Mouse (Mus musculus): Measurements from ENCODE around the gene Emilin2. TPM values are rescaled to one million over a fixed set of nuclear protein-coding genes. Genes with fewer than 3 reads are reported as not detected.

The Emilin2 gene
- polyA plus RNA-seq, 1 experiment = 10.9 TPM

DNA sequence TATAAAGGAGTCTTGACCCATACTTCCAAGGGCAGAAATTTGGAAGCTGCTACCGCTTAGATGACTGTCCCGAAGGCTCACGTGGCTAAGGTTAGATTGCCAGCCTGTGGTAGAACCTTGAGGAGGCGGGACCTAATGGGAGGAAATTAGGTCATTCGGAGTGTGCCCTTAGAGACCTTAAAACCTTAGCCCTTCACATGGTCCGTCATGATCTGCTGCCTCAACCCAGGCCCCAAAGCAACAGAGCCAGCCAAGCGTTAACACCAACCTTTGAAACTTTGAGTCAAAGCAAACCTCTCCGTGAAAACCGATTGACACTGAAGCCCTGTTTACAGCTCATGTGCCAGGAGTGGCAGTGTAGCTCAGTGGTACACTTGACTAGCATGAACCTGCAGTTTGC, 29.1 kb downstream of the Emilin2 start:
- no peak overlapping the region for H3K27ac ChIP-seq (ENCODE audit: control insufficient read depth, insufficient read depth, low read depth, low read length)

DNA sequence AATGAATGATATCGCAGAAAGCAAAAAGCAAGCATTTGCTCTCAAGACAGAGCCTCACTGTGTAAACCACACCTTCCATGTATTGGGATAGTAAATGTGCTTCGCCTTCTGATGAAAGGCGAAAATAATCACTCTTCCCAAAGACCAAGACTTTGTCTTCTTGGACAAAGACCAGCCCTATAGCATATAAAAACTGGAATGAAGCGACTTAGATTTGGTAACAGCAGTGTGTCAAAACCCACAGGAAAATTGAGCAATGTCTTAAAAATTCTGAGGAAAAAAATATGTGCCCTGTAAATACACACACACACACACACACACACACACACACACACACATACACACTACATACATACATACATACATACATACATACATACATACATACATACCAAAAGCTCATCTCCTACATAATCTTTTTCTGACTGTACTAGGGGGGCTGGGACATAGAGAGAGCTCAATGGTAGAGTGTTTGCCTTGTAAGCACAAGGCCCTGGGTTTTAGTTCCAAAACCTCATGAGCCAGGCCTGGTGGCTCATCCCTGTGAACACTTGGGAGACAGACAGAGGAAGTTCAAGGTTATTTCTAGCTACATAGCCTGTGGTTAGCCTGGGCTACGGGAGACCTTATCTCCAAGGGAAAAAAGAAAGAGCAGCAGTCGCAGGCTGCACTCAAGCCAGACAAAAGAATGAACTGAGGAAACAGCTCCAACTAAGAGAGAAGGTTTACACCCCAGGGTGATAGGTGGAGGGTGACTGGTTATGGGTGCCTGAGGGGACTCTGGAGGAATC, 33.9 kb downstream of the Emilin2 start:
- Histone ChIP-seq H3K36me3 (ENCODE audit: control insufficient read depth, insufficient read depth, low read length) (no peaks in the 10 kb centered on the region), H3K27me3 (ENCODE audit: control insufficient read depth, insufficient read depth, low read length) (no peaks in the 10 kb centered on the region), H3K4me1 (ENCODE audit: control insufficient read depth, insufficient read depth, low read length) (peaks cover 11% of the 10 kb centered on the region), H3K27ac (ENCODE audit: control insufficient read depth, insufficient read depth, low read depth, low read length) (no peak overlapping the region), H3K4me3 (ENCODE audit: control insufficient read depth, low read depth, low read length) (no peak overlapping the region)
- TF ChIP-seq POLR2A (IDR thresholded peaks at IDR 0.05; ENCODE audit: control insufficient read depth, low read depth, low read length) (no peak), CTCF (IDR thresholded peaks at IDR 0.05; ENCODE audit: control insufficient read depth, insufficient read depth, insufficient replicate concordance, low read depth, low read length) (no peak)

More for the DNA sequence above, 29.1 kb downstream of the Emilin2 start:
- TF ChIP-seq POLR2A (IDR thresholded peaks at IDR 0.05; ENCODE audit: control insufficient read depth, low read depth, low read length) (no peak), CTCF (IDR thresholded peaks at IDR 0.05; ENCODE audit: control insufficient read depth, insufficient read depth, insufficient replicate concordance, low read depth, low read length) (no peak)
- Histone ChIP-seq H3K4me1 (ENCODE audit: control insufficient read depth, insufficient read depth, low read length) (no peaks in the 10 kb centered on the region), H3K4me3 (ENCODE audit: control insufficient read depth, low read depth, low read length) (no peak overlapping the region), H3K36me3 (ENCODE audit: control insufficient read depth, insufficient read depth, low read length) (no peaks in the 10 kb centered on the region), H3K27me3 (ENCODE audit: control insufficient read depth, insufficient read depth, low read length) (no peaks in the 10 kb centered on the region)

DNA sequence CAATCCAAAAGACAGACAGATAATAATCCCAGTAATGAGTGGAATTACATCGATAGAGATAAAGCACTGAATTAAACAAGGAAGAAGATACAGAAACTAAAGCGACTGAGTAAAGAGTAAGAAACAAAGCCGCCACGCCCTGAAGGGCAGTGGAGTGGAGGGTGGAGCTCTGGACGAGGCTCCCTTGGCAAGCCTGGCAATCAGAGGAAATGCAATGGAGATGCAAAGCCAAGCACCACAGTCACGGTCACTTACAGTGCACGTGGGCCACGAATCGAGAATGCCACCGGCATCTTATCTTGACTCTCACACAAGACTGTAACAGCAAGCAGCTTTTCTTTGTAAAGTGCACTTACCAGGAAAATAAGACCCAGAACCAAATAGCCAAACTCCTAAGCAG, 35.0 kb downstream of the Emilin2 start:
- Histone ChIP-seq H3K4me1 (ENCODE audit: control insufficient read depth, insufficient read depth, low read length) (peaks cover 11% of the 10 kb centered on the region), H3K27ac (ENCODE audit: control insufficient read depth, insufficient read depth, low read depth, low read length) (no peak overlapping the region), H3K27me3 (ENCODE audit: control insufficient read depth, insufficient read depth, low read length) (no peaks in the 10 kb centered on the region), H3K4me3 (ENCODE audit: control insufficient read depth, low read depth, low read length) (no peak overlapping the region), H3K36me3 (ENCODE audit: control insufficient read depth, insufficient read depth, low read length) (no peaks in the 10 kb centered on the region)
- TF ChIP-seq CTCF (IDR thresholded peaks at IDR 0.05; ENCODE audit: control insufficient read depth, insufficient read depth, insufficient replicate concordance, low read depth, low read length) = no peak
- no peak for TF ChIP-seq POLR2A (IDR thresholded peaks at IDR 0.05; ENCODE audit: control insufficient read depth, low read depth, low read length)

DNA sequence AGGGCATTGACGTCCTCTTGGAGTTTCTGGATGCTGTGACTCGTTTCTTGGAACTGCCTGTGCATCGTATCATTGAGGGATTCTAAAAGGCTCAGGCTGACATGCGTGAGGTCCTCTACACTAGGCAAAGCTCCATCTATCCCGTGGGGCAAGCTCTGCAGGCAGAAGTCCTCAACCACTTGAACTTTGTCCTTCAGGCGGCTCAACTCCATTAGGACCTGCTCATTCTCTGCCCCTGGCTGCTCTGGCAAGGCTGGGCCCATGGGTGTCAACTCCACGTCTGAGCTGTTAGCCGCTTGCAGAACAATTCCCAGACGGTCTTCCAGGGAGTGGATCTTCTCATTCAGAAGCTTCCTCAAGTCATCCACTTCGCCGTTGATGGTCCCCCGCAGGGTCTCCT, 37.9 kb downstream of the Emilin2 start:
- H3K36me3 ChIP-seq (ENCODE audit: control insufficient read depth, insufficient read depth, low read length) = no peaks in the 10 kb centered on the region
- H3K4me1 ChIP-seq (ENCODE audit: control insufficient read depth, insufficient read depth, low read length) = peaks cover 11% of the 10 kb centered on the region
- H3K27ac ChIP-seq (ENCODE audit: control insufficient read depth, insufficient read depth, low read depth, low read length) = no peak overlapping the region
- H3K27me3 ChIP-seq (ENCODE audit: control insufficient read depth, insufficient read depth, low read length) = no peaks in the 10 kb centered on the region
- no peak overlapping the region for H3K4me3 ChIP-seq (ENCODE audit: control insufficient read depth, low read depth, low read length)
- TF ChIP-seq CTCF (IDR thresholded peaks at IDR 0.05; ENCODE audit: control insufficient read depth, insufficient read depth, insufficient replicate concordance, low read depth, low read length) (no peak), POLR2A (IDR thresholded peaks at IDR 0.05; ENCODE audit: control insufficient read depth, low read depth, low read length) (no peak)

DNA sequence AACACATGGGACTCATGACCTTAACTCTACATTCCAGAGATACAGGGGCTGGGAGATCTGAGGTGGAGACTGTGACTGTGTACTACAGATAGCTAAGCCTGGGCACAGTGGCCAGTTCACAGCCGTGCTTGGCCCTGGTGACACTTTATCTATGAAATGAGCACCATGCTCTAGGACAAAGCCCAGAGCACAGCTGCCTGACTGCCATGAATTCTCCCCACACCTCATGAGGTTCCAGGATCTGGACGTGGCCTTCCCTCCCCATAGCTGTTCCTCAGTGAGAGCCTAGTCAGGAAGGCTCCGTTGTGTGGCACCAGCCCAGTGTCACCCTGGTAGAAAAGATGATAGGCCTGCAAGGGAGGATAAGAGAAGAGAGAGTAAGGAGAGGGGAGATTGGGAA, 43.2 kb downstream of the Emilin2 start:
- TF ChIP-seq POLR2A (IDR thresholded peaks at IDR 0.05; ENCODE audit: control insufficient read depth, low read depth, low read length) (no peak), CTCF (IDR thresholded peaks at IDR 0.05; ENCODE audit: control insufficient read depth, insufficient read depth, insufficient replicate concordance, low read depth, low read length) (no peak)
- no peaks in the 10 kb centered on the region; the same call in 1 of the 2 replicates for H3K4me1 ChIP-seq (ENCODE audit: control insufficient read depth, insufficient read depth, low read length)
- no peaks in the 10 kb centered on the region for H3K36me3 ChIP-seq (ENCODE audit: control insufficient read depth, insufficient read depth, low read length)
- H3K27me3 ChIP-seq (ENCODE audit: control insufficient read depth, insufficient read depth, low read length) = no peaks in the 10 kb centered on the region
- no peak overlapping the region for H3K4me3 ChIP-seq (ENCODE audit: control insufficient read depth, low read depth, low read length)
- H3K27ac ChIP-seq (ENCODE audit: control insufficient read depth, insufficient read depth, low read depth, low read length) = no peak overlapping the region

DNA sequence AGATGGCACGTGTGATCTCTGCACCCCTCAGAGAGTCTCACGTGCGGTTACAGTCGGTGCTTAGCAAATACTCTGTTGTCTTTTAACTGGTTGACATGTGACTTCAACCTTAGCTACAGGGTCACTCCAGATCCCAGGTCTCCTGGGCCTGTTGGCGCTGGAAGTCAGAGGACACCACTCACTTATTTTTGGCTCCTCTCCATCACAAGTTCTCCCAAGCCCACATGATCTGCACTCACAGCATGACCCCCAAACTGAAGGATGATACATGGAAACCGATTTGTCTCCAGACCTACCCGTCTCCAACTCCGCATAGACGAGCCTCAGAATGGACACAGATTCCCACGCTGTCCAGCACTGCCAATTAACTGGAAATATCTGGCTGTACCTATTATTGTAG, 43.6 kb downstream of the Emilin2 start:
- no peak overlapping the region for H3K4me3 ChIP-seq (ENCODE audit: control insufficient read depth, low read depth, low read length)
- no peak for TF ChIP-seq CTCF (IDR thresholded peaks at IDR 0.05; ENCODE audit: control insufficient read depth, insufficient read depth, insufficient replicate concordance, low read depth, low read length)
- TF ChIP-seq POLR2A (IDR thresholded peaks at IDR 0.05; ENCODE audit: control insufficient read depth, low read depth, low read length) = no peak
- no peaks in the 10 kb centered on the region for H3K27me3 ChIP-seq (ENCODE audit: control insufficient read depth, insufficient read depth, low read length)
- H3K4me1 ChIP-seq (ENCODE audit: control insufficient read depth, insufficient read depth, low read length) = no peaks in the 10 kb centered on the region
- H3K27ac ChIP-seq (ENCODE audit: control insufficient read depth, insufficient read depth, low read depth, low read length) = no peak overlapping the region
- H3K36me3 ChIP-seq (ENCODE audit: control insufficient read depth, insufficient read depth, low read length) = no peaks in the 10 kb centered on the region

DNA sequence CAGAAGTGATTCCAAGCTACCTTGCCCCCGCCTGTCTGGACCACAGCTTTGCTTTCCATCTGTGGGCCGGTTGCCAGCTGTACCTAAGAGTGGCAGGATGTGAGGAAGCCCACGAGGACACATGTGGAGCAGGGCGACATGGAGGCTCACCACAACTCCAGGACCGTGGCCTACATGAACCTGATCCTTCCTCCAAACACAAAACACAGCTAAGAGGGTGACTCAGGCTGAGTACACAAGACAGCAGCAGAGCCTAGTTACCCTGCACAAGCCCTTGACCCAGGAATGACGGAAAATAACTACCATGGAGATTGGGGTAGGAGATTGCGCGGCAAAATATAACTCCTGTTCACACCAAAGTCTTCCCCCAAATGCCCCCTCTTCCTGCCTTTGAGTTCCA, 44.4 kb downstream of the Emilin2 start:
- Histone ChIP-seq H3K36me3 (ENCODE audit: control insufficient read depth, insufficient read depth, low read length) (no peaks in the 10 kb centered on the region), H3K27me3 (ENCODE audit: control insufficient read depth, insufficient read depth, low read length) (no peaks in the 10 kb centered on the region), H3K4me1 (ENCODE audit: control insufficient read depth, insufficient read depth, low read length) (no peaks in the 10 kb centered on the region), H3K4me3 (ENCODE audit: control insufficient read depth, low read depth, low read length) (no peak overlapping the region), H3K27ac (ENCODE audit: control insufficient read depth, insufficient read depth, low read depth, low read length) (no peak overlapping the region)
- TF ChIP-seq CTCF (IDR thresholded peaks at IDR 0.05; ENCODE audit: control insufficient read depth, insufficient read depth, insufficient replicate concordance, low read depth, low read length) (no peak), POLR2A (IDR thresholded peaks at IDR 0.05; ENCODE audit: control insufficient read depth, low read depth, low read length) (no peak)

Measured in testis, adult 2 months (tissue).